Mouse (Mus musculus) embryonic facial prominence, embryonic 15.5 days (tissue): Measurements from ENCODE around the gene Car10. TPM values are rescaled to one million over a fixed set of nuclear protein-coding genes. Genes with fewer than 3 reads are reported as not detected.

ENCODE experiments used
- ATAC-seq: fragments of 200-750 bp; cut with Nextera tagmentation; 2 replicates; pipeline ENCODE4 v1.8.0; 2017; ENCODE audit warnings: low read depth, moderate TSS enrichment; ENCODE audit not compliant: insufficient number of reproducible peaks, low FRiP score, low TSS enrichment
- H3K27ac ChIP-seq: fragments of 300-500 bp; sonication (generic); replicated peaks from 2 replicates; pipeline ENCODE4 v1.5.1; 2015; ENCODE audit warnings: mild to moderate bottlenecking, inconsistent platforms
- H3K27me3 ChIP-seq: fragments of 300-500 bp; sonication (generic); 2 replicates; pipeline ENCODE4 v1.6.1; 2015; ENCODE audit warnings: inconsistent platforms
- H3K36me3 ChIP-seq: fragments of 300-500 bp; sonication (generic); 2 replicates; pipeline ENCODE4 v1.6.1; 2015; ENCODE audit warnings: mild to moderate bottlenecking, inconsistent platforms
- H3K4me1 ChIP-seq: fragments of 300-500 bp; sonication (generic); 2 replicates; pipeline ENCODE4 v1.6.1; 2015; ENCODE audit warnings: inconsistent platforms
- H3K4me2 ChIP-seq: fragments of 300-500 bp; sonication (generic); replicated peaks from 2 replicates; pipeline ENCODE4 v1.6.1; 2015; ENCODE audit warnings: mild to moderate bottlenecking, inconsistent platforms
- H3K4me3 ChIP-seq: fragments of 300-500 bp; sonication (generic); replicated peaks from 2 replicates; pipeline ENCODE4 v1.5.1; 2015; ENCODE audit warnings: mild to moderate bottlenecking, inconsistent platforms
- H3K9ac ChIP-seq: fragments of 300-500 bp; sonication (generic); 2 replicates; pipeline ENCODE4 v1.6.1; 2015; ENCODE audit warnings: inconsistent platforms
- H3K9me3 ChIP-seq: fragments of 300-500 bp; sonication (generic); replicated peaks from 2 replicates; pipeline ENCODE4 v1.6.1; 2016; ENCODE audit warnings: inconsistent platforms
- WGBS: fragments of 180-500 bp; shearing (Covaris S2); methylation state at CpG from one replicate; pipeline ENCODE4 v1.1.7; 2015; 5-methylcytosine and 5-hydroxymethylcytosine counted together
- polyA plus RNA-seq: library from polyadenylated mRNA; unstranded; fragments of >200 nt; fragmentation: Nextera tagmentation; extraction: Ambion mirVana; gene quantifications from 2 replicates; pipeline ENCODE4 v1.2.1, GENCODE M21; 2015

Car10 gene
- polyA plus RNA-seq, 1 experiment from 2014 or later: 3.1 TPM

DNA sequence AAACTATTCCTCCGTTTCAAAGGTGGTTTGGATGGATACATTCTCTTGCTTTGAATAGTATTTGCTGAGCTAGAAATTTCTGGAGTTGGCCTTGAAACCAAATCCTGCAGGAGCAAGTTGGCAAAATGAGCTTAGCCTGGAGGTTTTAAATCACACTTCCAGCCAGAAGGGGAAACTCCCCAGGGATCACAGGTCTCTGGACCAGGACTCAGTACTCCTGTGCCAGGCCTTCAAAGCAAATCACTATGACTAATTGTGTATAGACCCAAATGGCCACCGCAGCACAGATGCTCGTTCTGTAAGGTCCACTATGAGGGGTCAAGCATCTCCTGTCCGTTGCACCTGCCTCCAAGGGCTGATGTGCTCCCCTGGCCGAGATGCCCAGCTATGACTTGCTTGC lies 403.8 kb downstream of the Car10 start:
- H3K4me3 ChIP-seq: no peak overlapping the region
- H3K9ac ChIP-seq: no peak overlapping the region
- H3K4me2 ChIP-seq: no peak overlapping the region
- H3K4me1 ChIP-seq: no peaks in the 10 kb centered on the region
- WGBS: 76% methylated on average over 5 of the region's 5 CpGs
- H3K9me3 ChIP-seq: no peaks in the 10 kb centered on the region
- H3K27me3 ChIP-seq: no peaks in the 10 kb centered on the region
- no peaks in the 10 kb centered on the region for H3K36me3 ChIP-seq
- no peak overlapping the region for H3K27ac ChIP-seq
- ATAC-seq: no peak

GRCm38 (mm10) chr11:93502864-93503263 lies 405.0 kb downstream of the Car10 start:
- Histone ChIP-seq H3K9me3 (no peaks in the 10 kb centered on the region), H3K9ac (no peak overlapping the region), H3K27ac (no peak overlapping the region), H3K4me1 (no peaks in the 10 kb centered on the region), H3K4me2 (no peak overlapping the region), H3K36me3 (no peaks in the 10 kb centered on the region), H3K27me3 (no peaks in the 10 kb centered on the region), H3K4me3 (no peak overlapping the region)
- ATAC-seq: no peak
- 59% methylated on average over 3 of the region's 3 CpGs for WGBS

DNA sequence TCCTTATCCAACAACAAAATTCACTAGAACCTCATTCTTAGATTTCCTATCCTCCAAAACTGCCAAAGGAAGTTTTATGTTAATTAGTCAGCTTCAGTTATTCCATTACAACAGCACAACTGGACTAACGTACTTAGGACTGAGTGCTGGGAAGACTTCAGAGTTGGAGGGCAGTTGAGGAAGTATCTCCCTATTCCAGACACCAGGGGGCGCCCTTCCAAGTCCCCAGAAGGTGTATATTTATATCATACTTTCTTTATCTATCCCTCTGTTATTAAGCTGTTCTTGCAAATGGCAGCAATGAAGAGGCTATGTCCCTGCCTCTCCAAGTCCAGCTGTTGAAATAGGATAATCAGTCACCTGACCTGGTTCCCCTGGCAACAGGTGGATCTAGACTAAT lies 405.6 kb downstream of the Car10 start:
- Histone ChIP-seq H3K4me2 (no peak overlapping the region), H3K27me3 (no peaks in the 10 kb centered on the region), H3K9me3 (no peaks in the 10 kb centered on the region), H3K36me3 (no peaks in the 10 kb centered on the region), H3K4me1 (no peaks in the 10 kb centered on the region), H3K27ac (no peak overlapping the region), H3K9ac (no peak overlapping the region), H3K4me3 (no peak overlapping the region)
- no peak for ATAC-seq
- 26% methylated on average over 2 of the region's 2 CpGs for WGBS

DNA sequence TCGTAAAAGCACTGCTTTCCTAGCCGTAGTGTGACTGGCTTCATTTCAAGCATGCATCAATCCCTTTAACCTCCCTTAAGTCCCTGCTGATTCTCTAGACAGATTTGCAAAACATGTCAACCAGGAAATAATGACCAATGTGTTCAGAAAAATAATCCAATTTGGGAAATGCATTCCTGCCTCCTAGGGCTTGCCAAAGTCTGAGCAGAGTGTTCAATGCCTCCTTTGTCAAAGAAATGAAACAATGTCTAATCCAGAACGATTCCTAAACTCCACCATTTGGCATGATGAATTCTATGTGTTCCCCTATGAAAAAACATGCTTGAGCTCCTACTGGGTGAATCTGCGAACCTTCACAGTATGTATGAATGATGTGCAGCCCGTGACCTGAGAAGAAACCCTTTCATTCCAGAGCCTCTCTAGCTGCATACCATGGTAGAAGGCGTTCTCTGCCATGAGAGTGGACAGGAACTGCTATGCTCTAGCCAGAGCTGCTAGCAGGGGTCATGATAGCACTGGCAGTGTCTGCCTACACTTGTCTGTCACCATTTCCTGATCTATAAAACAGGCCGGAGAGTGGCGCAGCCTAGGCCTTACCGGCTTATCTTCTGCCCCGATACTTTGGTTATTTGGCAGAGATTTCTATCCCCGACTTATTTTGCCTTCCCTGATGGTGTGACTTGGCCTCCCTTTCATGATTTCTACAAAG lies 411.9 kb downstream of the Car10 start:
- Histone ChIP-seq H3K9me3 (no peaks in the 10 kb centered on the region), H3K4me1 (no peaks in the 10 kb centered on the region), H3K4me3 (no peak overlapping the region), H3K4me2 (no peak overlapping the region), H3K27me3 (no peaks in the 10 kb centered on the region), H3K9ac (no peak overlapping the region), H3K36me3 (no peaks in the 10 kb centered on the region), H3K27ac (no peak overlapping the region)
- WGBS: 71% methylated on average over 11 of the region's 11 CpGs
- no peak for ATAC-seq

DNA sequence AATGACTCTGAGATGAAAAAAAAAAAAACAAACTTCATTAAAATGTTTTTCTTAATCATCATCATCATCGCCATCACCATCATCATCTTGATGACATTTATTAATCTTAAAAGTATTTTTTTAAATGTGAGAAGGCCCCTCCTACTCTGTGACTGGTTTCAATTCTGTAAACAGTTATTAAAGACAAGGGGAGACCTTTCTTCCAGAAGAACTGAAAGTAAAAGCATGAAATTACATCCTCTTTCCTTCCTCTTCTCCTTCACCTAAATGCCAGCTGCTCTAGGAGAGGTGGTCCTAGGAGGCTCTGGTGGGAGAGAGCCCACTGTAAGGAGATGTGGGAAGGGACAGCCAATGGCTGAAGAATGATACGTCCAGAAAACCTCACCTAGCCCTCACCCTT lies 415.0 kb downstream of the Car10 start:
- Histone ChIP-seq H3K4me1 (no peaks in the 10 kb centered on the region), H3K9me3 (no peaks in the 10 kb centered on the region), H3K27ac (no peak overlapping the region), H3K4me3 (no peak overlapping the region), H3K9ac (no peak overlapping the region), H3K36me3 (no peaks in the 10 kb centered on the region), H3K4me2 (no peak overlapping the region), H3K27me3 (no peaks in the 10 kb centered on the region)
- ATAC-seq: no peak
- WGBS: 70% methylated on average over 2 of the region's 2 CpGs

- no peaks in the 10 kb centered on the region for H3K4me1 ChIP-seq
- WGBS: 24% methylated on average over 2 of the region's 2 CpGs
- H3K9me3 ChIP-seq: no peaks in the 10 kb centered on the region
- H3K4me3 ChIP-seq: no peak overlapping the region
- no peak overlapping the region for H3K9ac ChIP-seq
- no peak overlapping the region for H3K27ac ChIP-seq
- no peaks in the 10 kb centered on the region for H3K27me3 ChIP-seq
- no peak for ATAC-seq
- H3K4me2 ChIP-seq: no peak overlapping the region
- H3K36me3 ChIP-seq: no peaks in the 10 kb centered on the region
Observed at GRCm38 (mm10) chr11:93514396-93514795, 416.6 kb downstream of the Car10 start.

DNA sequence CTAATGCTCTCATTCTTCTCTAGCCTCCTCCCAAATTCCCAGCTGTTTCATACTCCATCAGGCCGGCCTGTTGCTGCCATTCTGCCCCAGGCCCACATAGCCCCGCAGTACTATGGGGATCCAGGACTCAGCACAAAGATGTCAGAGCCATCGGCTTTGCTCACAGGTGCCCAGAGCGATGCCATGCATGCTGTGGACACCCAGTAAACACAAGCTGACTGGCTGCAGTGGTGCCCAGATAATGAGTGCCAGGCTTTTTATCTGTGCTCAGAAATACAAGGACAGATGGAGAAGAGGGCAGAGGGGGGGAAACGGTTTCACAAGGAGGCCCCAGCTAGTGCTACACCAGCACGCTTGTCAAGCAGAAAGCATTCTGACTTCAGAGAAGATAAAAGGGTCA lies 417.7 kb downstream of the Car10 start:
- 76% methylated on average over 6 of the region's 6 CpGs for WGBS
- Histone ChIP-seq H3K4me1 (no peaks in the 10 kb centered on the region), H3K27ac (no peak overlapping the region), H3K9me3 (no peaks in the 10 kb centered on the region), H3K4me3 (no peak overlapping the region), H3K27me3 (no peaks in the 10 kb centered on the region), H3K9ac (no peak overlapping the region), H3K4me2 (no peak overlapping the region), H3K36me3 (no peaks in the 10 kb centered on the region)
- ATAC-seq: no peak

DNA sequence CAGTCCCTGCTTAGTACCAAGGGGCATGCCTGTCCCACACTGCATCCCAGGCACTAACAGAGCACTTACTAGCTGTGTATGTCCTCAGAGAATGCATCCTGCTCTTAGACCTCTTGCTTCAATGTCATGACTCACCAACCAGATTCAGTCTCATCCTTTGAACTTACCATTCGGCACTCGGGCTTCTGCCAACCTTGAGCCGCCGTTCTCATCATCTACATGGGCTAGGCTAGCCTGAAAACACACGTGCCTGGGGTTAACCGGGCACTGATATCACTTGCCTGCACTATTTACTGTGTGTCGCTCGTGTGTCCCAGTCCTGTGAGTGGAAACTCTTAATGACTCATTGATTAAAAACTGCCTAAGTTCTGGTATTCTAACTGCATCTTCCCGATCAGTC lies 418.4 kb downstream of the Car10 start:
- 90% methylated on average over 9 of the region's 9 CpGs for WGBS

GRCm38 (mm10) chr11:93516946-93517345 lies 419.1 kb downstream of the Car10 start:
- no peaks in the 10 kb centered on the region for H3K9me3 ChIP-seq
- H3K4me2 ChIP-seq: no peak overlapping the region
- H3K4me3 ChIP-seq: no peak overlapping the region
- H3K27me3 ChIP-seq: no peaks in the 10 kb centered on the region
- H3K36me3 ChIP-seq: no peaks in the 10 kb centered on the region
- 76% methylated on average over 2 of the region's 2 CpGs for WGBS
- no peak overlapping the region for H3K27ac ChIP-seq
- ATAC-seq: no peak
- H3K4me1 ChIP-seq: no peaks in the 10 kb centered on the region
- H3K9ac ChIP-seq: no peak overlapping the region

More for the DNA sequence above, 418.4 kb downstream of the Car10 start:
- no peak overlapping the region for H3K4me3 ChIP-seq
- H3K9me3 ChIP-seq: no peaks in the 10 kb centered on the region
- H3K4me2 ChIP-seq: no peak overlapping the region
- no peak overlapping the region for H3K9ac ChIP-seq
- no peak overlapping the region for H3K27ac ChIP-seq
- no peak for ATAC-seq
- no peaks in the 10 kb centered on the region for H3K36me3 ChIP-seq
- H3K27me3 ChIP-seq: no peaks in the 10 kb centered on the region
- no peaks in the 10 kb centered on the region for H3K4me1 ChIP-seq

- Histone ChIP-seq H3K4me1 (no peaks in the 10 kb centered on the region), H3K4me2 (no peak overlapping the region), H3K36me3 (no peaks in the 10 kb centered on the region), H3K27ac (no peak overlapping the region), H3K4me3 (no peak overlapping the region), H3K9ac (no peak overlapping the region), H3K9me3 (no peaks in the 10 kb centered on the region), H3K27me3 (no peaks in the 10 kb centered on the region)
- 78% methylated on average over 3 of the region's 3 CpGs for WGBS
- no peak for ATAC-seq
Observed at GRCm38 (mm10) chr11:93522501-93522900, 424.7 kb downstream of the Car10 start.

GRCm38 (mm10) chr11:93525921-93526320 lies 428.1 kb downstream of the Car10 start:
- Histone ChIP-seq H3K4me3 (no peak overlapping the region), H3K36me3 (no peaks in the 10 kb centered on the region), H3K27me3 (no peaks in the 10 kb centered on the region), H3K4me1 (no peaks in the 10 kb centered on the region), H3K27ac (no peak overlapping the region), H3K9me3 (no peaks in the 10 kb centered on the region), H3K9ac (no peak overlapping the region), H3K4me2 (no peak overlapping the region)
- WGBS: 64% methylated on average over 3 of the region's 3 CpGs
- no peak for ATAC-seq

GRCm38 (mm10) chr11:93531029-93531680 lies 433.3 kb downstream of the Car10 start:
- Histone ChIP-seq H3K27me3 (no peaks in the 10 kb centered on the region), H3K36me3 (no peaks in the 10 kb centered on the region), H3K9ac (no peak overlapping the region), H3K9me3 (no peaks in the 10 kb centered on the region), H3K4me2 (no peak overlapping the region), H3K4me1 (no peaks in the 10 kb centered on the region), H3K27ac (no peak overlapping the region), H3K4me3 (no peak overlapping the region)
- no peak; the same call in 1 of the 2 replicates for ATAC-seq
- WGBS: 55% methylated on average over 7 of the region's 7 CpGs
